Mouse (Mus musculus) ES-Bruce4 (cell line): ENCODE data around the gene Rnf220.

ENCODE experiments used
- CTCF ChIP-seq: IDR thresholded peaks from one replicate; pipeline ENCODE4 v1.8.1; 2011; ENCODE audit warnings: low read depth, low read length
- EP300 ChIP-seq: IDR thresholded peaks from 2 replicates; pipeline ENCODE4 v1.6.1; 2011; ENCODE audit warnings: low read depth, low read length; ENCODE audit not compliant: insufficient read depth

GRCm38 (mm10) chr4:117326915-117327314, 169.9 kb downstream of the Rnf220 start:
- TF ChIP-seq EP300 (no peak), CTCF (no peak)
